9 mouse cellular contexts compared by ENCODE assay signal in genomic region chr1:134061915-134062314, GRCm38 (mm10). TPM values are rescaled to one million over a fixed set of nuclear protein-coding genes. Genes with fewer than 3 reads are reported as not detected.
DNase-seq lines count a peak whose midpoint lies in the region; ATAC-seq and TF ChIP-seq lines count a peak whose summit lies in the region.
"Had no signal": no experiment of that assay in that cellular context is flagged by ENCODE, and none has a peak within 500 bp of the region (broad histone marks: within the 10 kb centered on the region; RNA-seq: fewer than 3 reads in every experiment).

No protein-coding gene starts in this region.

- H3K4me2 ChIP-seq in lung, embryonic 16.5 days (ENCODE audit: low read depth, low read length) = peak overlapping the region; percentile 73; the same call in 1 of the 2 replicates
- H3K4me2 ChIP-seq in forebrain, embryonic 15.5 days (replicated peaks) = no peak overlapping the region
- peak overlapping the region; percentile 74 for H3K4me2 ChIP-seq in limb, embryonic 13.5 days (replicated peaks)
- H3K4me2 ChIP-seq in stomach, embryonic 14.5 days (replicated peaks; ENCODE audit: low read depth, low read length) = no peak overlapping the region

- TF ChIP-seq CTCF in lung, adult 2 months (IDR thresholded peaks at IDR 0.05; ENCODE audit: insufficient read depth, low read length) = no peak

- no peak for DNase-seq in lung, adult 2 months
- no peak for DNase-seq in MN1 (ENCODE audit: low spot score)
- no peak for DNase-seq in layer of hippocampus, postnatal 36 days
- DNase-seq: kidney, adult 18-20 months had no signal

- peaks cover 70% of the 10 kb centered on the region for H3K4me1 ChIP-seq in lung, embryonic 16.5 days (replicated peaks; ENCODE audit: control insufficient read depth, insufficient read depth, low read length)
- peaks cover 55% of the 10 kb centered on the region for H3K4me1 ChIP-seq in lung, adult 2 months (ENCODE audit: control insufficient read depth, insufficient read depth, low read length)
- H3K4me1 ChIP-seq in forebrain, embryonic 15.5 days = peaks cover 63% of the 10 kb centered on the region
- H3K4me1 ChIP-seq in limb, embryonic 13.5 days = peaks cover 71% of the 10 kb centered on the region
- peaks cover 67% of the 10 kb centered on the region for H3K4me1 ChIP-seq in stomach, embryonic 14.5 days (ENCODE audit: control insufficient read depth, insufficient read depth, low read length)

- no peak for TF ChIP-seq POLR2A in lung, adult 2 months (IDR thresholded peaks at IDR 0.05; ENCODE audit: borderline replicate concordance, extremely low read depth, low read depth, low read length)

- H3K4me3 ChIP-seq in lung, embryonic 16.5 days (ENCODE audit: low read length) = no peak overlapping the region
- no peak overlapping the region for H3K4me3 ChIP-seq in lung, adult 2 months (replicated peaks; ENCODE audit: extremely low read depth, low read depth, low read length)
- H3K4me3 ChIP-seq in forebrain, embryonic 15.5 days = no peak overlapping the region
- H3K4me3 ChIP-seq in limb, embryonic 13.5 days = no peak overlapping the region
- no peak overlapping the region for H3K4me3 ChIP-seq in stomach, embryonic 14.5 days (ENCODE audit: low read depth, low read length)

- ATAC-seq in lung, embryonic 16.5 days (ENCODE audit: low read depth) = no peak
- no peak for ATAC-seq in forebrain, embryonic 15.5 days (replicated peaks)
- ATAC-seq in limb, embryonic 13.5 days (ENCODE audit: low FRiP score, low read depth) = no peak
- no peak for ATAC-seq in stomach, embryonic 14.5 days (ENCODE audit: insufficient number of reproducible peaks, insufficient read depth, low FRiP score, low read depth)
- ATAC-seq in megakaryocyte-erythroid progenitor cell, adult 5-6 weeks (replicated peaks; ENCODE audit: low FRiP score, low TSS enrichment, poor library complexity, severe bottlenecking) = no peak

- H3K36me3 ChIP-seq in lung, embryonic 16.5 days (ENCODE audit: control insufficient read depth, insufficient read depth, low read length) = no peaks in the 10 kb centered on the region
- no peaks in the 10 kb centered on the region for H3K36me3 ChIP-seq in forebrain, embryonic 15.5 days
- no peaks in the 10 kb centered on the region for H3K36me3 ChIP-seq in limb, embryonic 13.5 days
- H3K36me3 ChIP-seq in stomach, embryonic 14.5 days (ENCODE audit: control insufficient read depth, insufficient read depth, low read length) = no peaks in the 10 kb centered on the region

- no peaks in the 10 kb centered on the region for H3K9me3 ChIP-seq in lung, embryonic 16.5 days (ENCODE audit: control insufficient read depth, low read length)
- H3K9me3 ChIP-seq in forebrain, embryonic 15.5 days = no peaks in the 10 kb centered on the region
- no peaks in the 10 kb centered on the region for H3K9me3 ChIP-seq in limb, embryonic 13.5 days
- H3K9me3 ChIP-seq in stomach, embryonic 14.5 days (ENCODE audit: control insufficient read depth, low read depth, low read length) = no peaks in the 10 kb centered on the region

- no peaks in the 10 kb centered on the region for H3K27me3 ChIP-seq in lung, embryonic 16.5 days (ENCODE audit: control insufficient read depth, insufficient read depth, low read depth, low read length)
- no peaks in the 10 kb centered on the region for H3K27me3 ChIP-seq in forebrain, embryonic 15.5 days
- H3K27me3 ChIP-seq in limb, embryonic 13.5 days = no peaks in the 10 kb centered on the region
- H3K27me3 ChIP-seq in stomach, embryonic 14.5 days (ENCODE audit: control insufficient read depth, insufficient read depth, low read length) = no peaks in the 10 kb centered on the region

- peak overlapping the region; percentile 70 for H3K9ac ChIP-seq in lung, embryonic 16.5 days (ENCODE audit: low read length)
- no peak overlapping the region for H3K9ac ChIP-seq in forebrain, embryonic 15.5 days (replicated peaks)
- H3K9ac ChIP-seq in limb, embryonic 13.5 days = no peak overlapping the region
- no peak overlapping the region for H3K9ac ChIP-seq in stomach, embryonic 14.5 days (replicated peaks; ENCODE audit: low read depth, low read length)

- H3K27ac ChIP-seq in lung, embryonic 16.5 days (ENCODE audit: low read length) = peak overlapping the region; percentile 99
- peak overlapping the region; percentile 98 for H3K27ac ChIP-seq in forebrain, embryonic 15.5 days (replicated peaks)
- H3K27ac ChIP-seq in limb, embryonic 13.5 days = peak overlapping the region; percentile 99
- H3K27ac ChIP-seq in stomach, embryonic 14.5 days (ENCODE audit: low read length) = peak overlapping the region; percentile 98

- WGBS in lung, embryonic 16.5 days = 63% methylated on average over 3 of the region's 3 CpGs
- WGBS in lung, adult 2 months = 75% methylated on average over 3 of the region's 3 CpGs
- 25% methylated on average over 3 of the region's 3 CpGs for WGBS in forebrain, embryonic 15.5 days
- 45% methylated on average over 3 of the region's 3 CpGs for WGBS in limb, embryonic 13.5 days
- 61% methylated on average over 3 of the region's 3 CpGs for WGBS in stomach, embryonic 14.5 days

RNA-seq across cellular contexts. Expression of gene Btg2, which starts 17.0 kb away (rescaled TPM):
- polyA plus RNA-seq in lung, embryonic 16.5 days (2015; fragmentation: Nextera tagmentation; extraction: Ambion mirVana) = 130 and 135 TPM in 2 replicates
- 75.9 and 109 TPM in 2 replicates for polyA plus RNA-seq in lung, adult 2 months (2012; rRNA removed)
- 69.4 and 76.8 TPM in 2 replicates for polyA plus RNA-seq in forebrain, embryonic 15.5 days (2015; fragmentation: Nextera tagmentation; extraction: Ambion mirVana)
- polyA plus RNA-seq in limb, embryonic 13.5 days (2015; fragmentation: Nextera tagmentation; extraction: Ambion mirVana) = 27.1 and 28.2 TPM in 2 replicates
- polyA plus RNA-seq in stomach, embryonic 14.5 days (2014; fragmentation: Nextera tagmentation; extraction: Ambion mirVana) = 55.5 and 61.4 TPM in 2 replicates
- 2.0 and 3.9 TPM in 2 replicates for total RNA-seq in megakaryocyte-erythroid progenitor cell, adult 5-6 weeks (2014; fragmentation: Nextera tagmentation)
- 58.5 and 61.6 TPM in 2 replicates for total RNA-seq in megakaryocyte-erythroid progenitor cell, adult 5-6 weeks (2017)
- total RNA-seq in layer of hippocampus, postnatal 36 days (2021) = 10 to 100 TPM; 18.7 to 18.9 TPM

RNA-seq across cellular contexts. Expression of gene Fmod, which starts 24.9 kb away (rescaled TPM):
- polyA plus RNA-seq in lung, embryonic 16.5 days (2015; fragmentation: Nextera tagmentation; extraction: Ambion mirVana) = 159 and 191 TPM in 2 replicates
- polyA plus RNA-seq in lung, adult 2 months (2012; rRNA removed) = 7.9 and 14.2 TPM in 2 replicates
- 4.2 and 6.4 TPM in 2 replicates for polyA plus RNA-seq in forebrain, embryonic 15.5 days (2015; fragmentation: Nextera tagmentation; extraction: Ambion mirVana)
- 42.1 and 48.5 TPM in 2 replicates for polyA plus RNA-seq in limb, embryonic 13.5 days (2015; fragmentation: Nextera tagmentation; extraction: Ambion mirVana)
- polyA plus RNA-seq in stomach, embryonic 14.5 days (2014; fragmentation: Nextera tagmentation; extraction: Ambion mirVana) = 7.2 and 7.6 TPM in 2 replicates
- total RNA-seq in megakaryocyte-erythroid progenitor cell, adult 5-6 weeks (2014; fragmentation: Nextera tagmentation) = not detected in 2 replicates
- not detected in 2 replicates for total RNA-seq in megakaryocyte-erythroid progenitor cell, adult 5-6 weeks (2017)
- total RNA-seq in layer of hippocampus, postnatal 36 days (2021) = 1 to 10 TPM; 4.0 to 7.8 TPM

RNA-seq across cellular contexts. Expression of gene Chit1, which starts 49.1 kb away (rescaled TPM):
- polyA plus RNA-seq in lung, embryonic 16.5 days (2015; fragmentation: Nextera tagmentation; extraction: Ambion mirVana) = 0.09 and 0.24 TPM in 2 replicates
- 14.1 TPM in 1 of 2 replicates, not detected in the other for polyA plus RNA-seq in lung, adult 2 months (2012; rRNA removed)
- 0.17 and 0.24 TPM in 2 replicates for polyA plus RNA-seq in forebrain, embryonic 15.5 days (2015; fragmentation: Nextera tagmentation; extraction: Ambion mirVana)
- polyA plus RNA-seq in limb, embryonic 13.5 days (2015; fragmentation: Nextera tagmentation; extraction: Ambion mirVana) = 0.17 and 0.26 TPM in 2 replicates
- not detected in 2 replicates for polyA plus RNA-seq in stomach, embryonic 14.5 days (2014; fragmentation: Nextera tagmentation; extraction: Ambion mirVana)
- not detected in 2 replicates for total RNA-seq in megakaryocyte-erythroid progenitor cell, adult 5-6 weeks (2014; fragmentation: Nextera tagmentation)
- not detected in 2 replicates for total RNA-seq in megakaryocyte-erythroid progenitor cell, adult 5-6 weeks (2017)
- not detected for total RNA-seq in layer of hippocampus, postnatal 36 days (2021)

Comparison
In these comparisons a context has a peak if more than half of its experiments do, and no peak if none do; other contexts are left out.
1. H3K4me2 ChIP-seq: peak in lung, embryonic 16.5 days (single experiment) and limb, embryonic 13.5 days (single experiment); none in forebrain, embryonic 15.5 days (single experiment) and stomach, embryonic 14.5 days (single experiment).
2. Peak in every context shown above with its lines, with median percentiles within 50 percentile points of each other: H3K27ac ChIP-seq.